Mouse (Mus musculus) lung, postnatal 0 days (tissue): Measurements from ENCODE around the gene Enpep.

Experiments
- CTCF ChIP-seq: IDR thresholded peaks from 2 replicates; pipeline ENCODE4 v1.5.1; 2016; ENCODE audit warnings: antibody characterized with exemption, mild to moderate bottlenecking
- EP300 ChIP-seq: IDR thresholded peaks from 2 replicates; pipeline ENCODE4 v1.6.1; 2016; ENCODE audit warnings: antibody characterized with exemption, mild to moderate bottlenecking, control low read depth

- TF ChIP-seq CTCF (no peak), EP300 (no peak)
Observed at GRCm38 (mm10) chr3:129296994-129297393, 35.5 kb downstream of the Enpep start.
